Mouse (Mus musculus): Measurements from ENCODE around the gene Plekhf1.
A peak's percentile ranks its signal among the peaks of the same experiment; 100 is the strongest.

Plekhf1 gene

DNA sequence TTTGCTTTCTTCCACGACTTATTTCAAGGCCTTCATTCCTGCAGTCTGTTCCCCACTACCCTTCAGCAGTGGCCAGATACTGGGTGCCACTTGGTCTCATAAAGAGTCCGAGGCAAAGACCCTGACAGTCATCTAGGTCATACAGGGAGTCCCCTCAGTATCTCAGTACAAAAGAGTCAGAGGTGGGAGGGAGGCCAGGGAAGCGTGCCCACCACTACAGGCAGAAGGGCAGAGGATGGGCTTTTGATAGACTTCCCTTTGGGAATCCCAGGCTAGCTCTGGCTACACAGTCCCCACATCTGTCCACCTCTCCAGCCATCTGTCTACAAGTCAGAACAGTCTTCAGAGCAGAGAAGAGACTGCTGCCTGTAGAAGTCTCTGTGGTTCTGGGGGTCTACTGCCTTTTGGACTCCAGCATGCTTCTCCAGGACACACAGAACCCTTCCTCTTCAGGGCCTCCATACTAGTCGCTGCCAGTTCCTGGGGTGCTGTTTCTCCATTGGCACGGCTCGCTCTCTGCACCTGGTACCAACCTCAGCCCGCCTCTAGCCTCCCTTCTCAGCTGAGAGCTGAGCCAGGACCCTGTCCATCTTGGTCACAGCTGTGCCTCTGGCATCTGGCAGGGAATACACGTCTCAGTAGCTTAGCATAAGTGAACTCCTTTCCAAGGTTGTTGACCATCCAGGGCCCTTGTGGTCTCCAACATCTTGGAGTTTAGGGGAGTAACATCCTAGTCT is 9.0 kb downstream of the Plekhf1 start:
- DNase-seq (ENCODE audit: low read depth, low spot score) = no peak

DNA sequence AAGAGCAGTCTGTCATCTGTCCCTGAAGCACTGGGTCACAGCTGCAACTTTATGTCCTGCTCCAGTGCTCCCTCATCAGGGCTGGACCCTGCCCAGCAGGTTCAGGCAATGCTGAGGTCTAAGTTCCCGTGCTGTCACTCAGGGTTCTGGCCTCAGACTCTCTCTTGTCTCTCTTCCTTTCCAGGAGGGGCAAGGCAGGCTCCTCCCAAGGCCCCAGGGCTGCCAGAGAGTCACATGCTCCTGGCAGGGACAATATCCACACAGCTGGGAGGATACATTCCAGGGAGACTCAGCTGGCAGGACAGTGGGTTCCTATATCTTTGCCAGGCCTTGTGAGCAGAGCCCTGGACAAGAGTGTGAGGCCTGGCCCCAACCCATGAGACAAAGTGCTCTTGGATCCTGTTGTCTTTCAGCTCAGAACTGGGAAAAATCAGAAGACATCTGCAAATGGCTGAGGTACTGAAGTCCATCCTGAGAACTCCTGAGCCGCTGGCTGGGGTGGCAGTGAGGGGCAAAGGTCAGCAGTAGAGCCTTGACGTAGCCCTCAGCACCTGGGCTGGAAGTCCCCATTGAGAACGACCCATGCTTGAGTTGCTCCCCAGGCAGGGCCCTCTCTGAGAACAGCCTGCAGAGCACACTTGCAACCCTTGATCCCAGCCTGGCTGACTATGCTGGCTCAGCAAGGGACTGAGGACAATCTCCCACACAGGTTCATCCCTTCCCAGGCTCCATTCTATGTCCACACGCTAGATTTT is 10.2 kb downstream of the Plekhf1 start:
- DNase-seq (ENCODE audit: low read depth, low spot score) = no peak

DNA sequence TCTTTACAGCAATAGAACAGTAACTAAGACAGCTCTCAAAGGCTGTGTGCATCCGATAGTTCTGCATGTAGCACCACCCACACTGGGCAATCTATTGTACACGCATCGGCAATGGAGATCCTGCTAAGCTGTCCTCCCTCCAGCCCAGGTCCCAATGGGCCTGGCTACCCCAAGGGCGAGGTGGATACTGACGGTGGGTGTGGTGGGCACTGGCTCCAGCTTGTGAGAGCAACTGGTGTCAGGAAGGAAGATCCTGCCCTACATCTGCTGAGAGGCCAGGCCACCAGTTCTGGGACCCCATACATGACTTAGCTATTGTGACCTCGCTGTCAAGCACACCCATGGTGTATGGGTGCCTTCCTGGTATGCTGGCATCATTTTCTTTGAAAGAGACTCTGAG is 12.1 kb downstream of the Plekhf1 start:
- no peak for DNase-seq (ENCODE audit: low read depth, low spot score)

DNA sequence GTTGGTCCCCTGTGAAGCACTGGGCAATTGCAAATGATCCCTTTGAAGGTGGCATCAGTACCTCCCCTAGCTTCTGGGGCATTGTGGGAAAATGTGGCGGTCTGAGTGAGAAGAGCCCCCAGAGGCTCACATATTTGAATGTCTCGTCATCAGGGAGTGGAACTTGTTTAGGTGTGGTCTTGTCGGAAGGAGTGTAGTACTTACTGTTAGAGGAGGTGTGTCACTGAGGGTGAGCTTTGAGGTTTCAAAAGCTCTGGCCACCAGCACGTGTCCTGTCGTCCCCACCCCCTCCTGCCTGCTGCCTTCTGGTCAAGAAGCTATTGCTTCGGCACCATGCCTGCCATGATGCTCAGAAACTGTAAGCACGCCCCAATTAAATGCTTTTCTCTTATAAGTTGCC is 12.5 kb downstream of the Plekhf1 start:
- DNase-seq (ENCODE audit: low read depth, low spot score) = no peak

DNA sequence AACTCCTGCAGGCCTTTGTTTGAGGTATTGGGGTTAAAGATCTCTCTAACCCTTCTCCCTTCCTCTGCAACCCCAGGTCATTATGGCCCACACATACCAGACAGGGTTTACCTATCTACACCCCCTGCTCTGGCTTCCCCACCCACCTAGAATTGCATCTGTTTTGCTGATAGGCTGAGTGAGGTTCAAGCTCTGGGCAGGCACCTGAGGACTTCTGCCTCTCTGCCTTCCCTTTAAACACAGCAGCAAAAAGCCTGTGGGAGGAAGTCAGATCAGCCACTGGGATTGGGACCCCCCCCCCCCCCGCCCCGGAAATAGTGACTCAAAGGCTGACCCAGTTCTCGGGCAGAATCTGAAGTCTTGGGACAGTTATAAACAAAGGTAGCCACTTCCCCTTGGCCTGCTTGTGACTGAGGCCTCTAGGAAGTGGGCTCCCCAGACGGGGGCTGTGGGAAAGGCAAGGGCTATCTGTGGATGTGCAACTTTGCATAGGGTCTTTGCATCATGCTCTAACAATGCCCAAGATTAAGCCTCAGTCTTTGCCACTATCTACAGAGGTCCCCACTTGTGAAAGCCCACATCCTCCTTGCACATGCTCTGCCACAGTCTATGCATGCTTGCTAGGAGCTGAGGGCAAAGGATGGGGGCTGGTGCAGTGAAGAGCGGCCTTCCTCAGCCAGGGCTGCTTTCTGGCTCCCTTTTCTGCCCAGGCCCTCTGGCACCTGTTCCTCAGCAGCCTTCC is 13.2 kb downstream of the Plekhf1 start:
- DNase-seq (ENCODE audit: low read depth, low spot score) = no peak

DNA sequence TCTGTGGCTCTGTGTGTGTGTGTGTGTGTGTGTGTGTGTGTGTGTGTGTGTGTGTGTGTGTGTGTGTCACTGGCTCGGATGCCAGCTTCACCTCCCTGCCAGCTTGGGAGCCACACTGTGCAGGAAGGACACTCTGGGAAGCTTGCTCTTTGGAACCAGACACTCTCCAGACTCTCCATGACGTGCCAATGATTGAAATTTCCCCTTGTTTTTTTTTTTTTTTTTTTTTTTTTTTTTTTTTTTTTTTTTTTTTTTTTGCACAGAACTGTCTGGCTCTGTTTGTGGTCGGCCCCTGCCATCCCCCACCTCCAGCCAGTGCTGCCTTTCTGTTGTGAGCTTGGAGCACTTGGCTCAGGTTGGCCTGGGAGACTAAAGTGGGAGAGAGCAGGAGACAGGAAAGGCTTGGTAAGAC is 15.2 kb downstream of the Plekhf1 start:
- DNase-seq (ENCODE audit: low read depth, low spot score) = no peak

DNA sequence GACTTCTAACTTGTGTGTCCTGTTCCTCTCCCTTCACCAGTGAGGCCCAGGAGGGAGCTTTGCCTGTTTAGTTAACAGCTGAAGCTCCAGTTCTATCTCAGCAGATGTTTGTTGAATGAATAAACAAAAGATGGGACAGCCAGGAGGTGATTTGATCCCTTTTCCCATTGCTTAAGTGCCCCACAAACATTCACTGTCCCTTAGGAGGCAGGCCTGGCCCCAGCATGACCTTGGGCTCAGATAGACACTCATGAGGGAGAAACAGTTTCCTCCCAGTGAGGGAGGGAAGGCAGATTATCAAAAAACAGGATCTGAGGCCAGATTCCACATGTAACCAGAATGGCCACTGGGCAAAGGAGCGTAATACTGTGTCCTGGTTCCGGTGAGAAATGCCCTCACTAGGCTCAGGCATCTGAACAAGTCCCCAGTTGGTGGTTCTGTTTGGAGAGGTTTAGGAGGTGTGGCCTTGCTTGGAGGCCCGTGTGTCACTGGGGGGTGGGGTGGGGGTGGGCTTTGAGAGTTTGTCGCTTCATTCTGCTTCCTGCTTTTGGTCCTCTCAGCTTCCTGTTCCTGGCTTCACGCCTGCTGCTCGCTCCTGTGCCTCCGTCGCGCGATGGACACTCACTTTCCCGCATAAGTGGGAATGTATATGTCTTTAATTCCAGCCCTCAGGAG is 18.2 kb downstream of the Plekhf1 start:
- DNase-seq (ENCODE audit: low read depth, low spot score) = no peak

DNA sequence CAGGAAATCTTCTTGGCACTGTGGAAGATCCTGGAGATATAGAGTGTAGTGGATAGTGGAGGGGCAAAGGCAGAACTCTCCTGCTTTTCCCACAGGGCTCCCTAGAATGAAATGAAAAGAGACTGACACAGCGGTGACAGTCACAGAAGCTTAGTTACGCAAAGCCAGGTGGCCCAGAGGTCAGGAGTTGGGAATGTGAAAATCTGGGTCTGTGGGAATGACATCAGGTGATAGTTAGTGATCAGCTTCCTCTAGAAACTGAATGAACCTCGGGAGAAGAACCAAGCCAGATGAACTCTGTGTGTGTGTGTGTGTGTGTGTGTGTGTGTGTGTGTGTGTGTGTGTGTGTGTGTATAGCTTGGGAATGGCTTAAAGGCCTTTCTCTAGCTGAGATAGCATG is 18.8 kb downstream of the Plekhf1 start:
- DNase-seq (ENCODE audit: low read depth, low spot score) = no peak

DNA sequence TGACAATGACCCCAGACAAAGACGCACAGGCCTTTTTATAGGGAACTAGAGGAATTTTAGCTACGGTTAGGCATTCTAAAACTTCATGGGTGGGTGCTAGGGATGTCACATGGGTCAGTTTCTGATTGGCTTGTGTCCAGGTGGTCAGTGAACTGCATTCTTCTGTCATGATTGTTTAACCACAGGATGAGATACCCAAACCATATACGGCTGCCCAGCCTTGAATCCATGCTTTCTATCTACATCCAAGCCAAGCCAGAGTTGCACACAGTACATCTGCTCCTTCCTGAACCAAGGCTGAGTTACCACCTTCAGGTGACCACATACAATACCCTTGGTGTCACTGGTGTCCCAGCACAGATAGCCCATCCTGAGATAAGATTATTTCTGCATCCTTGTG is 21.3 kb downstream of the Plekhf1 start:
- no peak for DNase-seq (ENCODE audit: low read depth, low spot score)

DNA sequence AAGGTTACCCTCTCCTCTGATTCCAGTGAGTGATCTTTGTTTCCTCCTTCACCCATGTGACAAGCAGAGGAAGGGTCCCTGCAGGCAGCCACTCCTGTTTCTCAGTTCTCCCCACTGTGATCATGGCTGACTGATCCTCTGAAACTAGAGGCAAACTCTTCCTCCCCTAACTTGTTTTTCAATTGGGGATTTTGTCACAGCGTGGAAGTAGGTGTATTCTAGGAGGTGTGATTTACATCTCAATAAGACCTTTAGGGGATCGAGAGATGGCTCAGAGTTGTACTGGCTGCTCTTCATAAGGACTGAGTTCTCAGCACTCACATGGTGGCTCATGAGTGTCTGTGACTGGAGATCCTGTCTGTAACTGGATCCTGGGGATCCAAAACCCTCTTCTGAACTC is 22.0 kb downstream of the Plekhf1 start:
- no peak for DNase-seq (ENCODE audit: low read depth, low spot score)

DNA sequence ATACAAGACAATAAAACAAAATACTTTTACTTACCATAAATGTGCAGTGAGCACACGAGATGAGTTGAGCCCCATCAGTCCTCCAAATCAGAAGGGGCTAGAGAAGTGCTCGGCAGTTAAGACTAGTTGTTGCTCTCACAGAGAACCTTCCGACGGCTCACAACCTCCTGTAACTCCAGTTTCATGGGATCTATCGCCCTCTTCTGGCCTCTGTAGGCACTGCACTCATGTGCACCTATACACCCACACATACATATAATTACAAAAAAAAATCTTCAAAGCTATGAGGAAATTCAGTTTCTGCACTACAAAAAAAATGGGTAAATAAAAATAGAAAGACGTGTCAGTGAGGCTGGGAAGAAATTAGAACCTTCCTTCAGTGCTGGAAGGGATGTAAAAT is 23.5 kb downstream of the Plekhf1 start:
- DNase-seq (ENCODE audit: low read depth, low spot score) = no peak

DNA sequence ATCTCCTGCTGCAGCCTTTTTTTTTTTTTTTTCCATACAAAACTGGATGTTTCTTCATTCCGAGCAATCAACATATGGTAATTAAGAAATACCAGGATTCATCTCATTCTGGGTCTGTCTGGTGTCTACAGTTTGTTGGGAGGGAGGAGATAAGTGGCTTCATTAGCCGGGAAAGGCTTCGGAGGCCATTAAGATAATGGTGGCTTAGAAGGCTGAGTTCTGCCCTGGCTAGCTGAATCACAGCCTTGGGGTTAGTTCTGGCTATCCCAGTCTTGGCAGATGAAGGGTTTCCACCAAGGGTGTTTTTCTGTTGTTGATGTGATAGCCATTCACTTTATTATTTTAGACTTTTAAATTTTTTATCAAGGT is 26.5 kb downstream of the Plekhf1 start:
- DNase-seq (ENCODE audit: low read depth, low spot score) = no peak

DNA sequence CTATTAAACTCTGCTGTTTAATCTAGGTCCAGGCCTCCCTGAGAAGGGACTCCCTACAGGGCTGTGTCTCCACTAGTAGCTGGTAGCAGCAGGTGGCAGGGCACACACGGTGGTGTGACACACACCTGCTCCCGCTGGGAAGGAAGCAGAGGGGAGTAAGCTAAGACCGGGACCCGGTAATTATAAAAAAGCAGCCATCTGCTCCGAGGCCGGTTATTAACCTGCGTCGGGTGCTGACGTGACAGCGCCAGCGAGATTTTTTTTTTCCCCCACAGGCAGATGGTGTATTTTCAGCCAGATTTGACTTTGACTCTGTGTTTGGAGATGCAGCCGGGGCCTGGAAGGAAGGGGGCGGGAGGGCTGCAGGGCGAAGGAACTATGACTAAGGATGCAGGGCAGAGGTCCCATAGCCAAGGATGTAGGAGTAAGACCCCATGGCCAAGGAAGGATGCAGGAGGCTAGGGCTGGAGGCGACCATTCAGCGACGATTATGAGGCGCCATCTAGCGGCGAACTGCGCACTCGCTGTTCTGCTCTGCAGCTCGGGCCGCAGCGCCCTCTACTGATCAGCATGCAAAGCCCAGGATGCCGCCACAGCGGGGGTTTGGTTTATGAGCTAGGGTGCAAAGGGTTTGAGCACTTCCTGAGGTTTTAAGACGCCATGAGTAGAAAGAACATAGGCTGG is 27.1 kb downstream of the Plekhf1 start:
- peak; percentile 62 for DNase-seq (ENCODE audit: low read depth, low spot score)

DNA sequence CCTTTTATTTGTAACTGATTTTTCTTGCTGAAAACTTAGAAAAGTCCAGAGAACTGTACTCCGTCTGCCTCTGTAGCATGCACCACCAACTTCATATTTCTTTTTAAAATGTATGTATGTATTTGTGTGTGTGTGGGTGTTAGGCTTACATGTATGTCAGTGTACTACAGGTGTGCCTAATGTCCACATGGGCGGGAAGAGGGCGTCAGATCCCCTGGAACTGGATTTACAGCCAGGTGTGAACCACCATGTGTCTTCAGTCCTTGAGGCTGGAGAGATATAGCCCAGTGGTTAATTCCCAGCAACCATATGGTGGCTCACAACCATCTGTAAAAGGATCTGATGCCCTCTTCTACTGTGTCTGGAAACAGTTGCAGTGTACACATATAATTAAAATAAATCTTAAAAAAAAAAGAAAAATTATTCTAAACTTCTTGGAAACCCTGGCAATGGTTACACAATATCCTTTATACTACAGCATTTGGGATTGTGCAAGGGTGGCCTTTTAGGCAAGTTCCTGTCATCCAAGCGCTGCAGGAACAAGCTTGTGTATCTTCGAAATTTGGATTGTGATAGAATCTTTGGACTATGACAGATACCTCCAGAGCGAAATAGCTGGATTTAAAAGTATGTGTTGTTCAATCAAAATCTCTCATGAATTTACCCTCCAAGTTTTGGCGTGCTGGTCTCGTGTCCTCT is 27.8 kb downstream of the Plekhf1 start:
- DNase-seq (ENCODE audit: low read depth, low spot score) = no peak

DNA sequence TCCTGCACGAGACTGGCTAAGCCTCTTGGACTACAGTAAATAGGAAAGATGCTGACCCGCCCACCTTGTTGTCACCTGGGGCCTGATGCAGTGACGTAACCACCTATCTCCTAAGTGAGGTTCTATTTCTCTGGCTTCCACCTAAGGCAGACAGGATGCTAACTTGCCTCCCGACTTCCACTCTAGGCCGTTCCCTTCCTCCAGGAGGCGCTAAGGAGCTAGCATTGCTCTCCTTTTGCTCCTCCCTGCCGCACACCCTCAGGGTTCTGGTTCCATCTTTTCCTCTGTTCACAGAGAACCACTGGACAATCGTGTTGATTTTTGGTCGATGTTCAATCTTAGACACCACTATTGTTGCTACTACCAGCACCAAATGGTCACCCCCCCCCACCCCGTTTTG is 36.2 kb downstream of the Plekhf1 start:
- no peak for DNase-seq (ENCODE audit: low read depth, low spot score)

DNA sequence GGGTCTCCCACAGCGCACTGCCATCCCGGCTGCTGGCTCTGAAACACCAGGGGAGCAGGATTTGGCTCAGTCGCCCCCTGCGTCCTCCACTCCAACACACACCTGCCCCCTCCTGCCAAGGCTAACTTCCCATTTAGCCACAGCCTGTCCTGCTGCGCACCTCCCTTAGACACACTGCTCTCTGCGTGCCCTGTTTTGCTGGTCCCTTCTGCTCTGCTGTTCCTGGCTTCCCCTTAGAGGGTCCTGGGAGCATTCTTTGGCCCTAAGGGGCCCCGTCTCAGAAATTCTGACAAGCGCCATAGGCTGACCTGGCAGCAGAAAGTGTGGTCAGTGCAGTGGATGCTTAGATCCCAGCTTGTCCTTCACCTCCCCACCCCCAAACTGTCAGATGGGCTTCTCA is 36.7 kb downstream of the Plekhf1 start:
- no peak for DNase-seq (ENCODE audit: low read depth, low spot score)

DNA sequence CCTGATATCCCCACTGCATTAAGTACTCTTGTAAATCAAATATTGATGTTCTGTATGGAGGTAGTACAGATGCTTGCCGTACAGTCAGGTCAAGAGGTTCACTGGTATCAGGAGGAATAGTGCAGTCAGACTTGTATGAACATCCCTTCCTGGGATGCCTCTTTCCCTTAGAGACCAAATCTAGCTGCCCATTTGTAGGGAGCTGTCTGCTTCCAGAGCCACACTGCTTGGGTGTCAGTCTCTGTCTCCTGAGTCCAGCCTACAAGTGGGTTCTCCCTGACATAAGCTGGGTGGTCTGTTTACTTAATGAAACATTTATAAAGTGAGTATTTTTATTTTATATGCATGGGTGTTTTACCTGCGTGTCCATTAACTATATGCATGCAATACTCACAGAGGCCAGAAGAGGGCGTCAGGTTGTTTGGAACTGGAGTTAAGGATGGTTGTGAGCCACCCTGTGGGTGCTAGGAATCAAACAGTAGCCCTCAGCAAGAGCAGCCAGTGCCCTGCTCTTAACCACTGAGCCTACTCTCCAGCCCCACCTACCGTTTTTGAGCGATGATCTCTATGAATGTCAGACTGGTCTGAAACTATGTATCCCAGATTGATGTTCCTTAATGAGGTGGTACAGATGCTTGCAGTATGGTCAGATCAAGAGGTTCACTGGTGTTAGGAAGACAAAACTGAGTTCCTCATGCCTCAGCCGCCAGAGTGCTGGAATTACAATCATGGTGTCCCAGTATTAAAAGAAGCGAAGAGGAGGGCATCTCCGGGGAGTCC is 37.6 kb downstream of the Plekhf1 start:
- DNase-seq (ENCODE audit: low read depth, low spot score) = no peak

DNA sequence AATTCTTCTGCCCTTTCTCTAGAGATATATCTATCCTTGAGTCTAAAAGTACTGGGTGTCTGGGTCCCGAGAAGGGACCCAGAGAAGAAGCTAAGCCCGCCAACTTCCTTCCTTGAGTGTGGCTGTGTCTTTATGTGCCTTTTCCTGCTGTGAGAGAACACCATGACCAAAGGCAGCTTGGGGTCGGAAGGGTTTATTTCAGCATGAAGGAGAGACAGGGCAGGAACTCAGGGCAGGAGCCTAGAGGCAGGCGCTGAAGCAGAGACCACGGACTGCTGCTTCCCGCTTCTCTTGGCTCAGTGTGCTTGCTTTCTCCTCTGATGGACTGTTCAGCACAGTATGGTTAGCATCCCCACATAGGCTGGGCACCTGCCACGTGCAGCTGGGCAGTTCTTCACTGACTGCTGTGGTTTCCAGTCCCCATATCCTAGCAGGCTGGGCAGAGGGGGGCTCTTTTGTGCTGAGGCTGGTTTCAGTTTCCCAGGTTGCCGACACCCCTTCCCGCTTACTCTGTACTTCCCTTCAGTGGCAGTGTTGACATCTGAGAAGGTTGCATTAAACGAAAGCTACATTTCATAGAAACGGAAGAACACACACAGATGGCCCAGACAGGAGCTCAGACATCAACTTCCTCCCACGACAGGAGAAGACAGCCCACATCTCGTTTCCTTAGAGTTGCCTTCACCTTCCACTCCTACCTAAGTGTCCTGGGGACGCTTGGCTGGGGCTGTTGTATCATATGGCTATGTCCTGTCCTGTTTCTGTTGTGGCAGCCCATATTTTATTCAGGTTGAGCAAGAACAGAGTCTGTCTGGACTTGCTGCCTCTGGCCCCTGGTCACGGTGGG is 38.5 kb downstream of the Plekhf1 start:
- no peak for DNase-seq (ENCODE audit: low read depth, low spot score)
